Mouse (Mus musculus) spleen, adult 10 weeks (tissue): ENCODE measurements around the gene S1pr1. TPM values are rescaled to one million over a fixed set of nuclear protein-coding genes. Genes with fewer than 3 reads are reported as not detected.

Experiments
- polyA plus RNA-seq: library from polyadenylated mRNA; stranded (reverse); fragments of 350-450 nt; fragmentation: Illumina TruSeq; extraction: RNeasy Lipid Tissue Mini Kit (QIAGEN cat#74804); gene quantifications from one replicate; pipeline ENCODE4 v1.2.3, GENCODE M21; 2015; ENCODE audit warnings: low replicate concordance; ENCODE audit not compliant: insufficient read depth

S1pr1 gene
- polyA plus RNA-seq = 240 TPM

GRCm38 (mm10) chr3:115714671-115715651, at the start of gene S1pr1:
S1pr1 (minus strand) TSS chr3:115715072.

Other genes with a start within 250 kb of the S1pr1 start
- gene Dph5, start 172.8 kb upstream of the S1pr1 start, polyA plus RNA-seq = 62.7 TPM